Mouse (Mus musculus) heart, adult 2 months (tissue): ENCODE data around the gene Lipe. TPM values are rescaled to one million over a fixed set of nuclear protein-coding genes. Genes with fewer than 3 reads are reported as not detected.

Experiments used
- DNase-seq, 2 experiments: peaks; one replicate each; pipeline ENCODE4 v3.0.0; 2021
- H3K27ac ChIP-seq: fragments of 200-600 bp; 2 replicates; pipeline ENCODE4 v1.8.1; 2022
- H3K27me3 ChIP-seq: fragments of 200-500 bp; 2 replicates; pipeline ENCODE4 v1.6.1; 2012; ENCODE audit warnings: mild to moderate bottlenecking, low read length, inconsistent platforms, mixed read lengths; ENCODE audit not compliant: control insufficient read depth, insufficient read depth
- H3K36me3 ChIP-seq: fragments of 200-500 bp; 2 replicates; pipeline ENCODE4 v1.6.1; 2012; ENCODE audit warnings: low read length, inconsistent platforms; ENCODE audit not compliant: control insufficient read depth, insufficient read depth
- H3K4me1 ChIP-seq: fragments of 200-500 bp; 2 replicates; pipeline ENCODE4 v1.6.1; 2011; ENCODE audit warnings: low read length; ENCODE audit not compliant: control insufficient read depth, insufficient read depth
- H3K4me3 ChIP-seq: fragments of 200-600 bp; 2 replicates; pipeline ENCODE4 v1.8.1; 2022
- H3K79me2 ChIP-seq: fragments of 200-500 bp; replicated peaks from 2 replicates; pipeline ENCODE4 v1.6.1; 2012; ENCODE audit warnings: mild to moderate bottlenecking, inconsistent platforms, low read length, moderate library complexity, mixed read lengths; ENCODE audit not compliant: control insufficient read depth, insufficient read depth
- H3K9ac ChIP-seq: fragments of 200-500 bp; 2 replicates; pipeline ENCODE4 v1.6.1; 2012; ENCODE audit warnings: low read depth, mild to moderate bottlenecking, control low read depth, inconsistent platforms, low read length, mixed read lengths
- CTCF ChIP-seq: fragments of 200-600 bp; IDR thresholded peaks from 2 replicates; pipeline ENCODE4 v1.8.1; 2022; ENCODE audit warnings: antibody characterized with exemption, mild to moderate bottlenecking, moderate library complexity
- EP300 ChIP-seq: fragments of 200-500 bp; IDR thresholded peaks from 2 replicates; pipeline ENCODE4 v1.6.1; 2011; ENCODE audit warnings: low read depth, low read length, control low read depth; ENCODE audit not compliant: insufficient read depth
- POLR2A ChIP-seq: fragments of 200-500 bp; IDR thresholded peaks from 2 replicates; pipeline ENCODE4 v1.6.1; 2011; ENCODE audit warnings: mild to moderate bottlenecking, low read depth, low read length, control low read depth; ENCODE audit not compliant: insufficient read depth
- WGBS: fragments of 180-500 bp; shearing (Covaris S2); methylation state at CpG from one replicate; pipeline ENCODE4 v1.1.7; 2018; 5-methylcytosine and 5-hydroxymethylcytosine counted together
- intact Hi-C: fragments of 180-260 bp; cut with DNase I; formaldehyde crosslinking; loops from one replicate; pipeline ENCODE4 v1.15.1; 2025
- long read RNA-seq: library from polyadenylated mRNA; stranded (forward); transcript quantifications from one replicate; pipeline ENCODE4 v2.0.0, GENCODE M21; 2021
- polyA plus RNA-seq: library from polyadenylated mRNA; depleted of rRNA; stranded (reverse); fragments of >200 nt; gene quantifications from 2 replicates; pipeline ENCODE4 v1.2.3, GENCODE M21; 2012; rRNA removed
- total RNA-seq, 2 experiments: library from RNA; stranded (reverse); gene quantifications; 2 replicates each; pipeline ENCODE4 v1.2.3; 2021

Gene Lipe
- total RNA-seq (10 to 100 TPM; 42.7 to 44.1 TPM), polyA plus RNA-seq (63.0 and 97.8 TPM in 2 replicates)
- long read RNA-seq, partial matches to known transcripts: 1 of 5 reads
- long read RNA-seq, other reads (novel, unspliced or antisense): 2 of 5 reads

GRCm38 (mm10) chr7:25398610-25399009 is at the start of gene Lipe:
Gene Lipe (minus strand): TSS chr7:25398710.
- DNase-seq: no peak
- H3K4me1 ChIP-seq: peaks cover 7% of the 10 kb centered on the region
- no peaks in the 10 kb centered on the region for H3K27me3 ChIP-seq
- H3K9ac ChIP-seq: no peak within 1 kb of the TSS
- 0 out of 2 replicates have a peak, but pooled peaks cover 3% of the 10 kb centered on the region for H3K36me3 ChIP-seq
- H3K27ac ChIP-seq: no peak within 1 kb of the TSS
- 0 out of 2 replicates have a peak, but pooled peaks cover 2% of the 10 kb centered on the region for H3K79me2 ChIP-seq
- H3K4me3 ChIP-seq: no peak within 1 kb of the TSS
- TF ChIP-seq POLR2A (no peak), EP300 (no peak), CTCF (no peak)
- 93% methylated on average over 1 of the region's 1 CpGs for WGBS
- intact Hi-C loops: loop anchor here (5.0 kb wide), 2 partner anchors 81 to 151 kb away; partner anchors contain the start of gene Megf8

GRCm38 (mm10) chr7:25440816-25441153 is 42.3 kb upstream of the Lipe start:
- no peak overlapping the region for H3K27ac ChIP-seq
- no peaks in the 10 kb centered on the region for H3K36me3 ChIP-seq
- WGBS: 88% methylated on average over 6 of the region's 6 CpGs
- H3K4me3 ChIP-seq: no peak overlapping the region
- no peak for TF ChIP-seq POLR2A
- TF ChIP-seq EP300: no peak
- TF ChIP-seq CTCF: no peak
- peaks cover 18% of the 10 kb centered on the region for H3K4me1 ChIP-seq
- no peaks in the 10 kb centered on the region for H3K79me2 ChIP-seq
- no peak for DNase-seq
- no peaks in the 10 kb centered on the region for H3K27me3 ChIP-seq
- no peak overlapping the region for H3K9ac ChIP-seq
- intact Hi-C loops: loop anchor here (10.0 kb wide), 1 partner anchor 636 kb away; no protein-coding TSS in a partner anchor

GRCm38 (mm10) chr7:25439978-25440815 is 41.7 kb upstream of the Lipe start:
- WGBS: 73% methylated on average over 9 of the region's 9 CpGs
- TF ChIP-seq POLR2A (no peak), EP300 (no peak), CTCF (no peak)
- intact Hi-C loops: loop anchor here (10.0 kb wide), 1 partner anchor 635 kb away; no protein-coding TSS in a partner anchor
- Histone ChIP-seq H3K36me3 (peaks cover 3% of the 10 kb centered on the region), H3K9ac (no peak overlapping the region), H3K4me3 (no peak overlapping the region), H3K79me2 (no peaks in the 10 kb centered on the region), H3K27ac (no peak overlapping the region; the same call in 1 of the 2 replicates), H3K27me3 (no peaks in the 10 kb centered on the region), H3K4me1 (peaks cover 22% of the 10 kb centered on the region)
- DNase-seq: no peak

- H3K4me1 ChIP-seq: peaks cover 28% of the 10 kb centered on the region
- WGBS: 52% methylated on average over 8 of the region's 8 CpGs
- no peak overlapping the region for H3K9ac ChIP-seq
- DNase-seq: no peak
- H3K79me2 ChIP-seq: no peaks in the 10 kb centered on the region
- 0 out of 2 replicates have a peak overlapping the region, but pooled peaks have one; percentile 18 for H3K27ac ChIP-seq
- intact Hi-C loops: no loop called here
- peaks cover 3% of the 10 kb centered on the region for H3K36me3 ChIP-seq
- no peak overlapping the region for H3K4me3 ChIP-seq
- TF ChIP-seq POLR2A: no peak
- TF ChIP-seq CTCF: no peak
- TF ChIP-seq EP300: no peak
- H3K27me3 ChIP-seq: no peaks in the 10 kb centered on the region
These were observed 40.8 kb upstream of the Lipe start for GRCm38 (mm10) chr7:25439124-25439822.

GRCm38 (mm10) chr7:25436704-25437103 is 38.2 kb upstream of the Lipe start:
- TF ChIP-seq POLR2A (no peak), EP300 (no peak), CTCF (no peak)
- Histone ChIP-seq H3K27ac (peak overlapping the region; percentile 90), H3K9ac (no peak overlapping the region), H3K4me3 (peak overlapping the region; percentile 3; the same call in 1 of the 2 replicates), H3K27me3 (no peaks in the 10 kb centered on the region), H3K79me2 (no peaks in the 10 kb centered on the region), H3K36me3 (peaks cover 8% of the 10 kb centered on the region), H3K4me1 (peaks cover 40% of the 10 kb centered on the region)
- intact Hi-C loops: no loop called here
- no peak for DNase-seq
- 42% methylated on average over 2 of the region's 2 CpGs for WGBS

- 36% methylated on average over 6 of the region's 6 CpGs for WGBS
- Histone ChIP-seq H3K27ac (peak overlapping the region; percentile 90), H3K4me1 (peaks cover 40% of the 10 kb centered on the region)
These were observed 37.7 kb upstream of the Lipe start for GRCm38 (mm10) chr7:25436226-25436625.

More at GRCm38 (mm10) chr7:25436226-25436625, 37.7 kb upstream of the Lipe start:
- peak in 1 of 2 experiments; percentile 71 for DNase-seq
- Histone ChIP-seq H3K79me2 (no peaks in the 10 kb centered on the region), H3K36me3 (peaks cover 8% of the 10 kb centered on the region), H3K27me3 (no peaks in the 10 kb centered on the region), H3K9ac (peak overlapping the region; percentile 24; the same call in 1 of the 2 replicates), H3K4me3 (peak overlapping the region; percentile 3; the same call in 1 of the 2 replicates)
- intact Hi-C loops: no loop called here
- peak; percentile 82 for TF ChIP-seq EP300
- TF ChIP-seq CTCF: peak; percentile 37
- peak; percentile 26; the same call in 1 of the 2 replicates for TF ChIP-seq POLR2A
